Comparison of ENCODE assay signal across 19 mouse cellular contexts in the genomic region with DNA sequence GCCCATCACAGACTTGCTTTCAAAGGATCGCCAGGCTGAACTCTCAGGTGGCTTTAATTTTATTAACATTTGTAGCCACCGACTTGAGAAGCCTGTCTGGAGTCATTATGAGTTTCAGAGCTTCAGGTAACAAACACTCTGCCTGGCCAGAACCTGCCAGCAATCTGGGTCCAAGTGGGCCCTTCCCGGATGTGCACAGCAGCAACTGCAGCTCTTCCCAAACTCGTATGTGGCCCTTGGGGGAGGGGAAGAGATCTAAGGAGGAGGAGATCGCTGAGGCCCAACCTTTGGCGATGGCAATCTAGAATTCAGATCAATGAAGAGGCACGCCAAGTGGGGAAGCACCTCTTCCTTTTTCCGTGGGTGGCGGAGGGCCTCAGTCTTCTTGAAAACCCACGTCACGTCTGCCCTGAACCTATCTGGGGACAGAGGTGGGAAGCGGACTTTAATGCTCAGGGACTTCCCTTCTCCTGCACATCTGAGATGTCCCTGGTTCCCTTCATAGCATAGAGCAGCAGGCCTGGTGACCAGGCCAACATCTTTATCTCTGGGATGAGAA. TPM values are rescaled to one million over a fixed set of nuclear protein-coding genes. Genes with fewer than 3 reads are reported as not detected.
DNase-seq lines count a peak whose midpoint lies in the region; ATAC-seq and TF ChIP-seq lines count a peak whose summit lies in the region.
"Had no signal": no experiment of that assay in that cellular context is flagged by ENCODE, and none has a peak within 500 bp of the region (broad histone marks: within the 10 kb centered on the region; RNA-seq: fewer than 3 reads in every experiment).

No protein-coding gene starts in this region.

- peaks cover 66% of the 10 kb centered on the region for H3K4me1 ChIP-seq in hindbrain, embryonic 10.5 days (replicated peaks)
- H3K4me1 ChIP-seq in hindbrain, embryonic 16.5 days (ENCODE audit: control insufficient read depth, insufficient read depth, low read depth, low read length), result peaks cover 22% of the 10 kb centered on the region
- peaks cover 15 to 66% of the 10 kb centered on the region in 2 experiments for H3K4me1 ChIP-seq in CH12.LX (ENCODE audit: control insufficient read depth in 1 of 2, insufficient read depth in 2 of 2)
- H3K4me1 ChIP-seq in embryonic facial prominence, embryonic 10.5 days, result peaks cover 74% of the 10 kb centered on the region
- H3K4me1 ChIP-seq in midbrain, embryonic 13.5 days (replicated peaks), result peaks cover 68% of the 10 kb centered on the region
- H3K4me1 ChIP-seq: liver, embryonic 15.5 days had no signal

- DNase-seq in hindbrain, embryonic 10.5 days (ENCODE audit: low spot score), result no peak
- peak; percentile 20 for DNase-seq in CH12.LX (ENCODE audit: extremely low read depth)
- peak; percentile 49 for DNase-seq in embryonic facial prominence, embryonic 10.5 days (ENCODE audit: low spot score)
- DNase-seq in layer of hippocampus, adult 2 months (ENCODE audit: low spot score in 2 of 2), result no peak
- no peak for DNase-seq in layer of hippocampus, adult 9-10 months (ENCODE audit: low spot score)
- DNase-seq: cerebellum, adult 18-20 months; cerebellum, postnatal 36 days; gastrocnemius, postnatal 10 days; kidney, adult 8-10 months; kidney, postnatal 36 days; spleen, adult 18-20 months; thymus, postnatal 25 days had no signal

- H3K9me3 ChIP-seq in hindbrain, embryonic 10.5 days, result no peaks in the 10 kb centered on the region
- no peaks in the 10 kb centered on the region for H3K9me3 ChIP-seq in hindbrain, embryonic 16.5 days (ENCODE audit: control insufficient read depth, low read length)
- no peaks in the 10 kb centered on the region for H3K9me3 ChIP-seq in CH12.LX (replicated peaks; ENCODE audit: low read length)
- H3K9me3 ChIP-seq in embryonic facial prominence, embryonic 10.5 days, result no peaks in the 10 kb centered on the region
- no peaks in the 10 kb centered on the region for H3K9me3 ChIP-seq in midbrain, embryonic 13.5 days
- H3K9me3 ChIP-seq: limb, embryonic 15.5 days; liver, embryonic 15.5 days; neural tube, embryonic 12.5 days had no signal

- no peak overlapping the region for H3K9ac ChIP-seq in hindbrain, embryonic 16.5 days (ENCODE audit: low read depth, low read length)
- H3K9ac ChIP-seq in CH12.LX (ENCODE audit: insufficient read depth, low read depth), result no peak overlapping the region
- no peak overlapping the region for H3K9ac ChIP-seq in midbrain, embryonic 13.5 days (replicated peaks)
- H3K9ac ChIP-seq: limb, embryonic 15.5 days; liver, embryonic 15.5 days; neural tube, embryonic 12.5 days had no signal

- TF ChIP-seq POLR2A in CH12.LX (IDR thresholded peaks at IDR 0.05; ENCODE audit: low read depth, low read length), result no peak

- ATAC-seq in hindbrain, embryonic 16.5 days, result no peak
- ATAC-seq in midbrain, embryonic 13.5 days, result no peak

- H3K27ac ChIP-seq in hindbrain, embryonic 10.5 days, result peak overlapping the region; percentile 84; the same call in 1 of the 2 replicates
- H3K27ac ChIP-seq in hindbrain, embryonic 16.5 days (ENCODE audit: low read depth, low read length), result no peak overlapping the region
- no peak overlapping the region for H3K27ac ChIP-seq in CH12.LX (ENCODE audit: insufficient read depth, low read depth)
- 0 out of 2 replicates have a peak overlapping the region, but pooled peaks have one; percentile 72 for H3K27ac ChIP-seq in embryonic facial prominence, embryonic 10.5 days (replicated peaks)
- no peak overlapping the region for H3K27ac ChIP-seq in midbrain, embryonic 13.5 days
- no peak overlapping the region for H3K27ac ChIP-seq in layer of hippocampus, adult 2 months
- H3K27ac ChIP-seq: limb, embryonic 15.5 days; liver, embryonic 15.5 days; macrophage; neural tube, embryonic 12.5 days had no signal

- TF ChIP-seq EP300 in CH12.LX (IDR thresholded peaks at IDR 0.05; ENCODE audit: low read length), result no peak

- 49% methylated on average over 12 of the region's 12 CpGs for WGBS in hindbrain, embryonic 10.5 days
- WGBS in hindbrain, embryonic 16.5 days, result 59% methylated on average over 12 of the region's 12 CpGs
- WGBS in embryonic facial prominence, embryonic 10.5 days, result 31% methylated on average over 12 of the region's 12 CpGs
- WGBS in midbrain, embryonic 13.5 days, result 37% methylated on average over 12 of the region's 12 CpGs

- no peak overlapping the region for H3K4me3 ChIP-seq in hindbrain, embryonic 10.5 days
- no peak overlapping the region for H3K4me3 ChIP-seq in hindbrain, embryonic 16.5 days (ENCODE audit: low read length)
- no peak overlapping the region for H3K4me3 ChIP-seq in CH12.LX (replicated peaks in 1 of 3; ENCODE audit: low read depth in 2 of 3, low read length in 2 of 3, poor library complexity in 1 of 3)
- H3K4me3 ChIP-seq in embryonic facial prominence, embryonic 10.5 days, result no peak overlapping the region
- H3K4me3 ChIP-seq in midbrain, embryonic 13.5 days (replicated peaks), result no peak overlapping the region
- H3K4me3 ChIP-seq in layer of hippocampus, adult 2 months, result no peak overlapping the region
- H3K4me3 ChIP-seq: limb, embryonic 15.5 days; liver, embryonic 15.5 days; neural tube, embryonic 12.5 days had no signal

- in situ Hi-C loops in CH12.LX (cut with MboI; ENCODE audit: low pct_ligation_motif_present, low pct_unique_long_range_greater_than_20kb, low sequenced_read_pairs), result no loop called here

- H3K27me3 ChIP-seq in hindbrain, embryonic 10.5 days (ENCODE audit: insufficient read depth, poor library complexity, severe bottlenecking), result peaks cover 45% of the 10 kb centered on the region
- H3K27me3 ChIP-seq in hindbrain, embryonic 16.5 days (replicated peaks; ENCODE audit: control insufficient read depth, insufficient read depth, low read length), result no peaks in the 10 kb centered on the region
- H3K27me3 ChIP-seq in CH12.LX (replicated peaks), result no peaks in the 10 kb centered on the region
- peaks cover 49% of the 10 kb centered on the region for H3K27me3 ChIP-seq in embryonic facial prominence, embryonic 10.5 days (replicated peaks; ENCODE audit: low read depth, poor library complexity, severe bottlenecking)
- peaks cover 3% of the 10 kb centered on the region; the same call in 1 of the 2 replicates for H3K27me3 ChIP-seq in midbrain, embryonic 13.5 days
- H3K27me3 ChIP-seq: limb, embryonic 15.5 days; neural tube, embryonic 12.5 days had no signal

- TF ChIP-seq CTCF in CH12.LX (conservative IDR thresholded peaks at IDR 0.05 in 1 of 2, IDR thresholded peaks at IDR 0.05 in 1 of 2; ENCODE audit: low read depth in 2 of 2, low read length in 2 of 2), result no peak
- no peak for TF ChIP-seq CTCF in layer of hippocampus, adult 2 months (conservative IDR thresholded peaks at IDR 0.05)

- dilution Hi-C loops in CH12.LX (cut with MboI; ENCODE audit: extremely low pct_ligation_motif_present, extremely low pct_unique_long_range_greater_than_20kb, low sequenced_read_pairs), result no loop called here

- no peaks in the 10 kb centered on the region for H3K79me2 ChIP-seq in CH12.LX (replicated peaks; ENCODE audit: control insufficient read depth, extremely low read depth, insufficient read depth, poor library complexity, severe bottlenecking)

- H3K36me3 ChIP-seq in hindbrain, embryonic 10.5 days, result no peaks in the 10 kb centered on the region
- no peaks in the 10 kb centered on the region for H3K36me3 ChIP-seq in hindbrain, embryonic 16.5 days (ENCODE audit: control insufficient read depth, insufficient read depth, low read length)
- H3K36me3 ChIP-seq in CH12.LX (replicated peaks in 1 of 2; ENCODE audit: control insufficient read depth in 1 of 2, insufficient read depth in 1 of 2, low read length in 1 of 2), result no peaks in the 10 kb centered on the region
- H3K36me3 ChIP-seq in embryonic facial prominence, embryonic 10.5 days (replicated peaks), result no peaks in the 10 kb centered on the region
- no peaks in the 10 kb centered on the region for H3K36me3 ChIP-seq in midbrain, embryonic 13.5 days
- H3K36me3 ChIP-seq: limb, embryonic 15.5 days; liver, embryonic 15.5 days; neural tube, embryonic 12.5 days had no signal

- TF ChIP-seq RAD21 in CH12.LX (IDR thresholded peaks at IDR 0.05; ENCODE audit: low read depth, low read length), result no peak

- no peak overlapping the region for H3K4me2 ChIP-seq in hindbrain, embryonic 16.5 days (ENCODE audit: low read length)
- H3K4me2 ChIP-seq in CH12.LX (ENCODE audit: insufficient read depth, low read depth, poor library complexity, severe bottlenecking), result no peak overlapping the region
- H3K4me2 ChIP-seq in midbrain, embryonic 13.5 days (replicated peaks), result peak overlapping the region; percentile 34
- H3K4me2 ChIP-seq: liver, embryonic 15.5 days had no signal

TF ChIP-seq in CH12.LX, 34 proteins besides CTCF, POLR2A, EP300 and RAD21:
- TF ChIP-seq NELFE (IDR thresholded peaks at IDR 0.05; ENCODE audit: low read depth, low read length) (no peak), JUN (IDR thresholded peaks at IDR 0.05; ENCODE audit: insufficient read depth, low read depth, low read length) (no peak), CHD1 (IDR thresholded peaks at IDR 0.05; ENCODE audit: low read depth, low read length) (no peak), CHD2 (IDR thresholded peaks at IDR 0.05; ENCODE audit: low read length) (no peak), MAX (IDR thresholded peaks at IDR 0.05; ENCODE audit: low read length) (no peak), MYC (IDR thresholded peaks at IDR 0.05; ENCODE audit: low read depth, low read length) (no peak), JUND (conservative IDR thresholded peaks at IDR 0.05; ENCODE audit: low read depth, low read length) (no peak), NRF1 (IDR thresholded peaks at IDR 0.05; ENCODE audit: low read depth, low read length) (no peak)

RNA-seq across cellular contexts. Expression of gene Axin2, which starts 26.8 kb away (rescaled TPM):
- polyA plus RNA-seq in hindbrain, embryonic 10.5 days (2016; fragmentation: Nextera tagmentation; extraction: Ambion mirVana), result 18.0 and 19.8 TPM in 2 replicates
- 7.2 and 7.7 TPM in 2 replicates for polyA plus RNA-seq in hindbrain, embryonic 16.5 days (2015; fragmentation: Nextera tagmentation; extraction: Ambion mirVana)
- 16.6 TPM in 2 replicates for total RNA-seq in CH12.LX (2012; rRNA removed)
- total RNA-seq in CH12.LX (2014; rRNA removed), result 12.9 and 14.2 TPM in 2 replicates
- 27.1 and 29.9 TPM in 2 replicates for polyA plus RNA-seq in CH12.LX (2012; ENCODE audit: insufficient read length, low read depth)
- 12.7 and 15.3 TPM in 2 replicates for polyA plus RNA-seq in embryonic facial prominence, embryonic 10.5 days (2016; fragmentation: Nextera tagmentation; extraction: Ambion mirVana)
- polyA plus RNA-seq in midbrain, embryonic 13.5 days (2015; fragmentation: Nextera tagmentation; extraction: Ambion mirVana), result 15.4 and 17.2 TPM in 2 replicates
- 10 to 100 TPM; 31.1 to 32.7 TPM for total RNA-seq in layer of hippocampus, adult 2 months (2021)
- total RNA-seq: MEL had no signal
- polyA plus RNA-seq: macrophage had no signal

Comparison
In these comparisons a context has a peak if more than half of its experiments do, and no peak if none do; other contexts are left out.
1. H3K27ac ChIP-seq: peak in hindbrain, embryonic 10.5 days (single experiment) and embryonic facial prominence, embryonic 10.5 days (single experiment); none in hindbrain, embryonic 16.5 days (single experiment), CH12.LX (single experiment), midbrain, embryonic 13.5 days (single experiment) and layer of hippocampus, adult 2 months (single experiment).
2. DNase-seq: peak in CH12.LX (single experiment) and embryonic facial prominence, embryonic 10.5 days (single experiment); none in hindbrain, embryonic 10.5 days (single experiment), layer of hippocampus, adult 2 months (0 of 2) and layer of hippocampus, adult 9-10 months (single experiment).